Mouse (Mus musculus): ENCODE data around the gene Csmd2. TPM values are rescaled to one million over a fixed set of nuclear protein-coding genes. Genes with fewer than 3 reads are reported as not detected.

Csmd2 gene
- polyA plus RNA-seq, 1 experiment from 2014 or later, result 0.18 TPM

GRCm38 (mm10) chr4:128170181-128170580 is 182.5 kb downstream of the Csmd2 start:
- Histone ChIP-seq H3K4me1 (replicated peaks; ENCODE audit: control insufficient read depth, insufficient read depth, low read length) (no peaks in the 10 kb centered on the region), H3K36me3 (ENCODE audit: control insufficient read depth, insufficient read depth, low read length) (no peaks in the 10 kb centered on the region), H3K4me2 (ENCODE audit: low read length) (no peak overlapping the region), H3K9me3 (ENCODE audit: control insufficient read depth, low read length) (no peaks in the 10 kb centered on the region), H3K4me3 (ENCODE audit: low read depth, low read length) (no peak overlapping the region), H3K27me3 (replicated peaks; ENCODE audit: control insufficient read depth, insufficient read depth, low read length) (no peaks in the 10 kb centered on the region), H3K9ac (ENCODE audit: low read length) (no peak overlapping the region), H3K27ac (ENCODE audit: low read depth) (no peak overlapping the region)
- ATAC-seq (replicated peaks; ENCODE audit: low FRiP score, low TSS enrichment, low read depth), result no peak
- DNase-seq (ENCODE audit: low spot score), result no peak
- 97% methylated on average over 8 of the region's 8 CpGs for WGBS

- no peak overlapping the region for H3K27ac ChIP-seq (ENCODE audit: low read depth)
- DNase-seq (ENCODE audit: low spot score) (no peak), ATAC-seq (replicated peaks; ENCODE audit: low FRiP score, low TSS enrichment, low read depth) (no peak)
- 78% methylated on average over 9 of the region's 9 CpGs for WGBS
- no peak overlapping the region for H3K4me3 ChIP-seq (ENCODE audit: low read depth, low read length)
- no peaks in the 10 kb centered on the region for H3K9me3 ChIP-seq (ENCODE audit: control insufficient read depth, low read length)
- H3K27me3 ChIP-seq (replicated peaks; ENCODE audit: control insufficient read depth, insufficient read depth, low read length), result no peaks in the 10 kb centered on the region
- H3K36me3 ChIP-seq (ENCODE audit: control insufficient read depth, insufficient read depth, low read length), result no peaks in the 10 kb centered on the region
- H3K4me1 ChIP-seq (replicated peaks; ENCODE audit: control insufficient read depth, insufficient read depth, low read length), result no peaks in the 10 kb centered on the region
- H3K4me2 ChIP-seq (ENCODE audit: low read length), result no peak overlapping the region
- H3K9ac ChIP-seq (ENCODE audit: low read length), result no peak overlapping the region
These were observed 183.6 kb downstream of the Csmd2 start for GRCm38 (mm10) chr4:128171233-128171632.

GRCm38 (mm10) chr4:128171701-128172100 is 184.0 kb downstream of the Csmd2 start:
- 100% methylated on average over 1 of the region's 1 CpGs for whole genome bisulfite sequencing
- Histone ChIP-seq H3K4me3 (ENCODE audit: low read depth, low read length) (no peak overlapping the region), H3K27me3 (replicated peaks; ENCODE audit: control insufficient read depth, insufficient read depth, low read length) (no peaks in the 10 kb centered on the region), H3K9me3 (ENCODE audit: control insufficient read depth, low read length) (no peaks in the 10 kb centered on the region), H3K36me3 (ENCODE audit: control insufficient read depth, insufficient read depth, low read length) (no peaks in the 10 kb centered on the region), H3K27ac (ENCODE audit: low read depth) (no peak overlapping the region), H3K4me1 (replicated peaks; ENCODE audit: control insufficient read depth, insufficient read depth, low read length) (no peaks in the 10 kb centered on the region), H3K9ac (ENCODE audit: low read length) (no peak overlapping the region), H3K4me2 (ENCODE audit: low read length) (no peak overlapping the region)
- no peak for DNase-seq (ENCODE audit: low spot score)
- no peak for ATAC-seq (replicated peaks; ENCODE audit: low FRiP score, low TSS enrichment, low read depth)

- Histone ChIP-seq H3K9ac (ENCODE audit: low read length) (no peak overlapping the region), H3K9me3 (ENCODE audit: control insufficient read depth, low read length) (no peaks in the 10 kb centered on the region), H3K36me3 (ENCODE audit: control insufficient read depth, insufficient read depth, low read length) (no peaks in the 10 kb centered on the region), H3K4me3 (ENCODE audit: low read depth, low read length) (no peak overlapping the region), H3K27ac (ENCODE audit: low read depth) (no peak overlapping the region), H3K4me1 (replicated peaks; ENCODE audit: control insufficient read depth, insufficient read depth, low read length) (no peaks in the 10 kb centered on the region), H3K4me2 (ENCODE audit: low read length) (no peak overlapping the region), H3K27me3 (replicated peaks; ENCODE audit: control insufficient read depth, insufficient read depth, low read length) (no peaks in the 10 kb centered on the region)
- no peak for DNase-seq (ENCODE audit: low spot score)
- ATAC-seq (replicated peaks; ENCODE audit: low FRiP score, low TSS enrichment, low read depth), result no peak
- 71% methylated on average over 8 of the region's 8 CpGs for WGBS
These were observed 191.3 kb downstream of the Csmd2 start for GRCm38 (mm10) chr4:128178974-128179373.

- H3K4me3 ChIP-seq (ENCODE audit: low read depth, low read length), result no peak overlapping the region
- H3K27me3 ChIP-seq (replicated peaks; ENCODE audit: control insufficient read depth, insufficient read depth, low read length), result no peaks in the 10 kb centered on the region
- no peaks in the 10 kb centered on the region for H3K9me3 ChIP-seq (ENCODE audit: control insufficient read depth, low read length)
- ATAC-seq (replicated peaks; ENCODE audit: low FRiP score, low TSS enrichment, low read depth) (no peak), DNase-seq (ENCODE audit: low spot score) (no peak)
- H3K27ac ChIP-seq (ENCODE audit: low read depth), result no peak overlapping the region
- no peak overlapping the region for H3K9ac ChIP-seq (ENCODE audit: low read length)
- no peaks in the 10 kb centered on the region for H3K4me1 ChIP-seq (replicated peaks; ENCODE audit: control insufficient read depth, insufficient read depth, low read length)
- WGBS, result 75% methylated on average over 2 of the region's 2 CpGs
- no peak overlapping the region for H3K4me2 ChIP-seq (ENCODE audit: low read length)
- H3K36me3 ChIP-seq (ENCODE audit: control insufficient read depth, insufficient read depth, low read length), result no peaks in the 10 kb centered on the region
These were observed 191.9 kb downstream of the Csmd2 start for GRCm38 (mm10) chr4:128179581-128179980.

GRCm38 (mm10) chr4:128184747-128185146 is 197.1 kb downstream of the Csmd2 start:
- H3K4me2 ChIP-seq (ENCODE audit: low read length), result no peak overlapping the region
- no peaks in the 10 kb centered on the region for H3K36me3 ChIP-seq (ENCODE audit: control insufficient read depth, insufficient read depth, low read length)
- no peak for DNase-seq (ENCODE audit: low spot score)
- H3K9ac ChIP-seq (ENCODE audit: low read length), result no peak overlapping the region
- WGBS, result 90% methylated on average over 1 of the region's 1 CpGs
- H3K27me3 ChIP-seq (replicated peaks; ENCODE audit: control insufficient read depth, insufficient read depth, low read length), result no peaks in the 10 kb centered on the region
- no peak overlapping the region for H3K4me3 ChIP-seq (ENCODE audit: low read depth, low read length)
- no peaks in the 10 kb centered on the region for H3K4me1 ChIP-seq (replicated peaks; ENCODE audit: control insufficient read depth, insufficient read depth, low read length)
- no peak overlapping the region for H3K27ac ChIP-seq (ENCODE audit: low read depth)
- no peaks in the 10 kb centered on the region for H3K9me3 ChIP-seq (ENCODE audit: control insufficient read depth, low read length)
- no peak for ATAC-seq (replicated peaks; ENCODE audit: low FRiP score, low TSS enrichment, low read depth)

GRCm38 (mm10) chr4:128194454-128194853 is 206.8 kb downstream of the Csmd2 start:
- Histone ChIP-seq H3K27ac (ENCODE audit: low read depth) (no peak overlapping the region), H3K27me3 (replicated peaks; ENCODE audit: control insufficient read depth, insufficient read depth, low read length) (no peaks in the 10 kb centered on the region), H3K36me3 (ENCODE audit: control insufficient read depth, insufficient read depth, low read length) (no peaks in the 10 kb centered on the region), H3K4me2 (ENCODE audit: low read length) (no peak overlapping the region), H3K4me3 (ENCODE audit: low read depth, low read length) (no peak overlapping the region), H3K9me3 (ENCODE audit: control insufficient read depth, low read length) (no peaks in the 10 kb centered on the region), H3K9ac (ENCODE audit: low read length) (no peak overlapping the region), H3K4me1 (replicated peaks; ENCODE audit: control insufficient read depth, insufficient read depth, low read length) (no peaks in the 10 kb centered on the region)
- no peak for ATAC-seq (replicated peaks; ENCODE audit: low FRiP score, low TSS enrichment, low read depth)
- WGBS, result 92% methylated on average over 8 of the region's 8 CpGs
- no peak for DNase-seq (ENCODE audit: low spot score)

- 73% methylated on average over 13 of the region's 13 CpGs for WGBS
- Histone ChIP-seq H3K36me3 (ENCODE audit: control insufficient read depth, insufficient read depth, low read length) (no peaks in the 10 kb centered on the region), H3K4me3 (ENCODE audit: low read depth, low read length) (no peak overlapping the region), H3K9ac (ENCODE audit: low read length) (no peak overlapping the region), H3K4me2 (ENCODE audit: low read length) (no peak overlapping the region), H3K27ac (ENCODE audit: low read depth) (no peak overlapping the region), H3K9me3 (ENCODE audit: control insufficient read depth, low read length) (no peaks in the 10 kb centered on the region), H3K4me1 (replicated peaks; ENCODE audit: control insufficient read depth, insufficient read depth, low read length) (0 out of 2 replicates have a peak, but pooled peaks cover 2% of the 10 kb centered on the region), H3K27me3 (replicated peaks; ENCODE audit: control insufficient read depth, insufficient read depth, low read length) (0 out of 2 replicates have a peak, but pooled peaks cover 2% of the 10 kb centered on the region)
- no peak for DNase-seq (ENCODE audit: low spot score)
- ATAC-seq (replicated peaks; ENCODE audit: low FRiP score, low TSS enrichment, low read depth), result no peak
These were observed 230.4 kb downstream of the Csmd2 start for GRCm38 (mm10) chr4:128217991-128218595.

- Histone ChIP-seq H3K9ac (ENCODE audit: low read length) (no peak overlapping the region), H3K36me3 (ENCODE audit: control insufficient read depth, insufficient read depth, low read length) (no peaks in the 10 kb centered on the region), H3K9me3 (ENCODE audit: control insufficient read depth, low read length) (no peaks in the 10 kb centered on the region), H3K4me2 (ENCODE audit: low read length) (no peak overlapping the region), H3K4me3 (ENCODE audit: low read depth, low read length) (no peak overlapping the region), H3K27me3 (replicated peaks; ENCODE audit: control insufficient read depth, insufficient read depth, low read length) (no peaks in the 10 kb centered on the region), H3K27ac (ENCODE audit: low read depth) (no peak overlapping the region), H3K4me1 (replicated peaks; ENCODE audit: control insufficient read depth, insufficient read depth, low read length) (no peaks in the 10 kb centered on the region)
- ATAC-seq (replicated peaks; ENCODE audit: low FRiP score, low TSS enrichment, low read depth), result no peak
- WGBS, result 69% methylated on average over 6 of the region's 6 CpGs
- no peak for DNase-seq (ENCODE audit: low spot score)
These were observed 236.8 kb downstream of the Csmd2 start for GRCm38 (mm10) chr4:128224453-128224852.

Data from intestine, embryonic 14.5 days (tissue).